Mouse (Mus musculus): ENCODE data around the gene Cngb1. TPM values are rescaled to one million over a fixed set of nuclear protein-coding genes. Genes with fewer than 3 reads are reported as not detected.

Gene Cngb1
- total and polyA plus RNA-seq, 3 experiments = 0.03 TPM; not detected in 2

DNA sequence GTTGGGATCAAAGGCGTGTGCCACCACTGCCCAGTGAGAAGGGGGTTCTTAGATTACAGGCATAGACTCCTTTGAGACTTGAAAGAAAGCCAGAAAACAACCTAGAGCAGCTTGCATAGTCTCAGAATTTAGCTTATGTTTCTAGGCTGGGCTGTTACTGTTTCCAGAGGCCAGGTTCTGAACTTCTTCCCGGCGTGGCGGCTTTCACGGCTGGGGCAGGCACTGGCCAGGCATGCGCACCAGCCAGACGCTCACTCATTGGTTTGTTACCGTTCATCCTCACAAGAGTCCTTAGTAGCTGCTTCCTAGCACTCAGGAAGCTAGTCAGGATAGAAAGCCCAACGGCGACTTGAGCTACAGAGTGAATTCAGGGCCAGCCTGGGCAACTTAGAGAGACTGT, 50.8 kb downstream of the Cngb1 start:
- Histone ChIP-seq H3K9me3 (replicated peaks; ENCODE audit: insufficient read depth, low read length) (no peaks in the 10 kb centered on the region), H3K4me3 (ENCODE audit: control insufficient read depth in 1 of 2, insufficient read depth in 1 of 2, low read depth in 2 of 2, low read length in 2 of 2) (no peak overlapping the region), H3K27ac (ENCODE audit: control insufficient read depth, low read depth, low read length) (no peak overlapping the region), H3K9ac (ENCODE audit: control insufficient read depth, low read depth, low read length, poor library complexity, severe bottlenecking) (no peak overlapping the region), H3K79me2 (ENCODE audit: control insufficient read depth, insufficient read depth, low read length, poor library complexity) (no peaks in the 10 kb centered on the region), H3K36me3 (ENCODE audit: control insufficient read depth in 1 of 2, insufficient read depth in 2 of 2, low read length in 2 of 2) (no peaks in the 10 kb centered on the region; a peak in 1 of 4 replicates), H3K27me3 (ENCODE audit: control insufficient read depth in 1 of 2, insufficient read depth in 2 of 2, low read length in 2 of 2) (no peaks in the 10 kb centered on the region), H3K4me1 (ENCODE audit: control insufficient read depth in 1 of 2, insufficient read depth in 2 of 2, low read length in 2 of 2) (no peaks in the 10 kb centered on the region)
- TF ChIP-seq MXI1 (IDR thresholded peaks at IDR 0.05; ENCODE audit: low read depth, low read length) (no peak), SIN3A (IDR thresholded peaks at IDR 0.05; ENCODE audit: low read length) (no peak), E2F4 (IDR thresholded peaks at IDR 0.05; ENCODE audit: borderline replicate concordance, low read depth, low read length) (no peak), RAD21 (IDR thresholded peaks at IDR 0.05; ENCODE audit: low read depth, low read length) (no peak), ZKSCAN1 (IDR thresholded peaks at IDR 0.05; ENCODE audit: low read depth, low read length) (no peak), ZC3H11A (IDR thresholded peaks at IDR 0.05; ENCODE audit: low read depth, low read length) (no peak), MYB (IDR thresholded peaks at IDR 0.05; ENCODE audit: low read depth, low read length) (no peak), JUND (IDR thresholded peaks at IDR 0.05; ENCODE audit: low read depth, low read length) (no peak), MEF2A (IDR thresholded peaks at IDR 0.05; ENCODE audit: extremely low read depth, insufficient replicate concordance, low read depth, low read length, poor library complexity, severe bottlenecking) (no peak), ETS1 (IDR thresholded peaks at IDR 0.05; ENCODE audit: low read depth, low read length) (no peak), MAFK (IDR thresholded peaks at IDR 0.05; ENCODE audit: borderline replicate concordance, low read depth, low read length) (no peak), NELFE (IDR thresholded peaks at IDR 0.05; ENCODE audit: low read depth, low read length) (no peak), RCOR1 (IDR thresholded peaks at IDR 0.05; ENCODE audit: low read depth, low read length) (no peak), TCF12 (IDR thresholded peaks at IDR 0.05; ENCODE audit: low read depth, low read length) (no peak), POLR2AphosphoS2 (IDR thresholded peaks at IDR 0.05; ENCODE audit: low read length) (no peak), MYC (IDR thresholded peaks at IDR 0.05; ENCODE audit: low read depth, low read length) (no peak)
- no peak for DNase-seq (ENCODE audit: low read depth, low spot score)

DNA sequence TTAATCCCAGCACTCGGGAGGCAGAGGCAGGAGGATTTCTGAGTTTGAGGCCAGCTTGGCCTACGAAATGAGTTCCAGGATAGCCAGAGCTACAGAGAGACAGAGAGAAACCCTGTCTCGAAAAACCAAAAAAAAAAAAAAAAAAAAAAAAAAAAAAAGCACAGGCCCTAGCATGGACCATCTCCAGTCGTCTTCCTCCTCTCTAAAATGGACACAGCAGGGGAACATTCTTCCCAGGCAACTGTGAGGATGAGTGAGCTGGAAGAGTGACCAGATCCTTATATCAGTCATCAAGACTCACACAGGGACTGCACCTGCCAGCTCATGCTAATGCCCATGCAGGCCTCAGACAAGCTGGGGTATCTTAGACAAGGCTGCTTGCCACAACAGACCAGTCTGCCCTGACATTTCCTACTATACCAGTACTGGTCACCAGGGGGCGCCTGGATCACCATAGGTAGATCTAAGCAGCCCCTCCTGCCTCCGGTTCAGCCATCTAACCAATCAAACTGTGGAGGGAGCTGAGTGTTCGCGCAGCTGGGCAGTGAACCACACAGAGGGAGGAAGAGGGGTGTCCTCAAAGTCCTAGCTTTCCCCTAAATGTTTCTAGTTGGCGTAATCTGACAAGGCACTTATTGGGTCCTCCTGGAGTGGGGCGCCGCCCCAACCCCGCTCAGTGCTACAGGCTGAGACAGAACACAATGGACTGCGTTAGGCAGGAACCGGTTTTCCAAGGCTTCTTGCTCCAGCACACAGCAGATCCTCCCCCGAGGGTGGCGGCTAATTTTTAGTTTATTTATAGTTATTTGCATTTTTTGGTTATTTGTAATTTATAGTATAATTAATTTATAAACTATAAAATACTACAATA, 51.6 kb downstream of the Cngb1 start:
- peak overlapping the region; percentile 14; the same call in 1 of the 2 replicates for H3K9ac ChIP-seq (ENCODE audit: control insufficient read depth, low read depth, low read length, poor library complexity, severe bottlenecking)
- 0 out of 4 replicates have a peak overlapping the region, but pooled peaks of 1 of the 2 experiments have one; percentile 9 for H3K4me3 ChIP-seq (ENCODE audit: control insufficient read depth in 1 of 2, insufficient read depth in 1 of 2, low read depth in 2 of 2, low read length in 2 of 2)
- H3K27ac ChIP-seq (ENCODE audit: control insufficient read depth, low read depth, low read length) = no peak overlapping the region
- DNase-seq (ENCODE audit: low read depth, low spot score) = peak; percentile 95
- no peaks in the 10 kb centered on the region for H3K27me3 ChIP-seq (ENCODE audit: control insufficient read depth in 1 of 2, insufficient read depth in 2 of 2, low read length in 2 of 2)
- no peaks in the 10 kb centered on the region for H3K4me1 ChIP-seq (ENCODE audit: control insufficient read depth in 1 of 2, insufficient read depth in 2 of 2, low read length in 2 of 2)
- H3K9me3 ChIP-seq (replicated peaks; ENCODE audit: insufficient read depth, low read length) = no peaks in the 10 kb centered on the region
- H3K79me2 ChIP-seq (ENCODE audit: control insufficient read depth, insufficient read depth, low read length, poor library complexity) = no peaks in the 10 kb centered on the region
- TF ChIP-seq USF1 (IDR thresholded peaks at IDR 0.05; ENCODE audit: low read depth, low read length) (no peak), E2F4 (IDR thresholded peaks at IDR 0.05; ENCODE audit: borderline replicate concordance, low read depth, low read length) (no peak), ZC3H11A (IDR thresholded peaks at IDR 0.05; ENCODE audit: low read depth, low read length) (peak; percentile 27; the same call in 1 of the 2 replicates), JUND (IDR thresholded peaks at IDR 0.05; ENCODE audit: low read depth, low read length) (no peak), RAD21 (IDR thresholded peaks at IDR 0.05; ENCODE audit: low read depth, low read length) (peak; percentile 56), MAX (IDR thresholded peaks at IDR 0.05; ENCODE audit: low read length) (no peak), BHLHE40 (IDR thresholded peaks at IDR 0.05; ENCODE audit: borderline replicate concordance, low read depth, low read length) (no peak), CHD1 (IDR thresholded peaks at IDR 0.05; ENCODE audit: low read depth, low read length) (no peak), MYB (IDR thresholded peaks at IDR 0.05; ENCODE audit: low read depth, low read length) (no peak), SMC3 (IDR thresholded peaks at IDR 0.05; ENCODE audit: low read depth, low read length) (peak; percentile 94), ZMIZ1 (IDR thresholded peaks at IDR 0.05; ENCODE audit: low read depth, low read length) (no peak), MAFK (IDR thresholded peaks at IDR 0.05; ENCODE audit: borderline replicate concordance, low read depth, low read length) (no peak), ETS1 (IDR thresholded peaks at IDR 0.05; ENCODE audit: low read depth, low read length) (no peak), TBP (IDR thresholded peaks at IDR 0.05; ENCODE audit: low read depth, low read length) (no peak), MAZ (IDR thresholded peaks at IDR 0.05; ENCODE audit: low read depth, low read length) (no peak), MYC (IDR thresholded peaks at IDR 0.05; ENCODE audit: low read depth, low read length) (no peak), POLR2A (IDR thresholded peaks at IDR 0.05; ENCODE audit: control insufficient read depth in 1 of 2, insufficient read depth in 1 of 2, low read depth in 1 of 2, low read length in 2 of 2, poor library complexity in 1 of 2) (no peak), CTCF (IDR thresholded peaks at IDR 0.05 in 2 of 3, conservative IDR thresholded peaks at IDR 0.05 in 1 of 3; ENCODE audit: control insufficient read depth in 1 of 3, insufficient read depth in 1 of 3, low read depth in 2 of 3, low read length in 3 of 3, poor library complexity in 1 of 3, severe bottlenecking in 1 of 3) (peak; percentile 84 to 95 (median 86)), ZNF384 (IDR thresholded peaks at IDR 0.05; ENCODE audit: low read depth, low read length) (peak; percentile 19; the same call in 1 of the 2 replicates), POLR2AphosphoS5 (IDR thresholded peaks at IDR 0.05; ENCODE audit: borderline replicate concordance, low read depth, low read length) (no peak)
- H3K36me3 ChIP-seq (ENCODE audit: control insufficient read depth in 1 of 2, insufficient read depth in 2 of 2, low read length in 2 of 2) = no peaks in the 10 kb centered on the region; a peak in 1 of 4 replicates
